Mouse (Mus musculus) liver, postnatal 0 days (tissue): Measurements from ENCODE around the gene Mafb.

ENCODE experiments used
- CTCF ChIP-seq: sonication (generic); IDR thresholded peaks from 2 replicates; pipeline ENCODE4 v1.5.1; 2016; ENCODE audit warnings: antibody characterized with exemption, low read depth
- EP300 ChIP-seq: IDR thresholded peaks from 2 replicates; pipeline ENCODE4 v1.6.1; 2016; ENCODE audit warnings: antibody characterized with exemption, low read depth, mild to moderate bottlenecking

GRCm38 (mm10) chr2:160334111-160334661 is 32.7 kb downstream of the Mafb start, which contains the start of gene Gm826:
- TF ChIP-seq EP300 (no peak), CTCF (no peak)
